Mouse (Mus musculus): Measurements from ENCODE around the gene Vmn1r215. TPM values are rescaled to one million over a fixed set of nuclear protein-coding genes. Genes with fewer than 3 reads are reported as not detected.
"Not testable (repeated sequence)": the region's sequence is repeated elsewhere in the genome, so short reads cannot be mapped to it uniquely, and the experiment has no call there.

The Vmn1r215 gene
- not detected in 2 replicates for polyA plus RNA-seq (2012)

DNA sequence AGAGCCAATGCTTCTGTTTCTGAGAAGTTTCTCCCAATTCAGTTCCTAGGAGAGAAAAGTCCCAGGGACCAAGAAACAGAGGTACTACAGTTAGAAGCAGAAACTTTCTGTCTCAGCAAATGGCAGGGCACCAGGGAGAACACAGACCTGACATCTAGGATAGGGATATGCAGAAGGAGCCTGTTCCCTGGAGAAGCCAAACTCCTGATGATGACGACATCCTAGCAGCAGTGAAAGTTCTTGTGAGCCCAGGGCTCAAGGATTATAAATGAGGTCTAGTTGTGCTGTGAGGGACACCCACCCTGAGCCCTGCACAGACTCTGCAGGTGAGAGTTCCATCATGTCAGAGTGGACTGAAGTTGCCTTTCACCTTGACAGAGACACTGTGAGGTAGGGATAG, at the start of gene Vmn1r215:
Gene Vmn1r215 (plus strand): TSS at position 301 of the 400 bp plus-strand sequence.
- no peak for TF ChIP-seq TAL1 (IDR thresholded peaks at IDR 0.05; ENCODE audit: low read length)
- no peak for TF ChIP-seq GATA1 (IDR thresholded peaks at IDR 0.05; ENCODE audit: low read length)
- Histone ChIP-seq H3K4me3 (replicated peaks) (no peak within 1 kb of the TSS), H3K4me1 (ENCODE audit: control insufficient read depth) (no peaks in the 10 kb centered on the region), H3K27me3 (ENCODE audit: control insufficient read depth) (no peaks in the 10 kb centered on the region), H3K36me3 (ENCODE audit: control insufficient read depth) (no peaks in the 10 kb centered on the region), H3K9me3 (ENCODE audit: control insufficient read depth, low read length) (peaks cover 2% of the 10 kb centered on the region; the same call in 1 of the 2 replicates)

DNA sequence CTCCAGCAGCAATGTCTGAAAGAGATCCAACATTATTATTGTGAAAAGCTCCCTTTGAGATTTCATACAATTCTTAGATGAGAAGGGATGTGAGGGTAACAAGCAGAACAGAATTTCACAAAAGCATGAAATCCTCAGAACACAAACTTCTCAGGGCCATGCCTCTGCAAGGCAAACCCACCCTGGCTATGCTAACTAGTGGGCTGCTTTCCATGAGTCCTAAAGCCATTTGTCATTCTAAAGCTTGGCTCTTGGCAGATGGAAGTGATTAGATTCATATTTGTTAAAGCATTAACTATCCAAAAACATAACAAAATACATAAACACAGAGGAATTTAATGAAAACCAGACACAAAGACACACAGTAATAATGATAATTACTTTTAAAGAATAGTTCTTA, 49.7 kb upstream of the Vmn1r215 start:
- H3K4me3 ChIP-seq (replicated peaks), result no peak overlapping the region
- H3K36me3 ChIP-seq (ENCODE audit: control insufficient read depth), result no peaks in the 10 kb centered on the region
- TF ChIP-seq GATA1 (IDR thresholded peaks at IDR 0.05; ENCODE audit: low read length) (no peak), TAL1 (IDR thresholded peaks at IDR 0.05; ENCODE audit: low read length) (no peak)
- H3K27me3 ChIP-seq (ENCODE audit: control insufficient read depth), result no peaks in the 10 kb centered on the region
- H3K4me1 ChIP-seq (ENCODE audit: control insufficient read depth), result no peaks in the 10 kb centered on the region
- H3K9me3 ChIP-seq (ENCODE audit: control insufficient read depth, low read length), result no peaks in the 10 kb centered on the region

DNA sequence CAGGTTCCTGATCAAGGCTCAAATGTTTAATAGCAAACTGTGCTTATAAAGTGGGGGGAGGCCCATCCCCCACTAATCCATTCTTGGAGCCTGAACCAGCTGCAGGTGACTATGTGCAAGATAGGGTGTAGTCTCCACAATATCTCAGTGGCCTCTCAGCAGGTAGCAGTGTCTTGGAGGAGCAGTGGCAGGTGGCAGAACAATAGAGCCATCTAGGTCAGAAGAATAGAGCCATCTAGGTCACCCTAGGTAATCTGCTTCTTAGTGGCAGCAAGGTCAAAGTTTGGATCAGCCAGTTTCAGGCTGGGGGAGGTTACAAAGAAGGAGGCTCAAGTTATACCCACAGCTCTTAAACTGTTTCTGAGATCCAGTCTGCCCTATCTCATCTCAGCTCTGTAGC, 43.0 kb upstream of the Vmn1r215 start:
- Histone ChIP-seq H3K9me3 (ENCODE audit: control insufficient read depth, low read length) (no peaks in the 10 kb centered on the region), H3K4me3 (replicated peaks) (no peak overlapping the region), H3K4me1 (ENCODE audit: control insufficient read depth) (no peaks in the 10 kb centered on the region), H3K36me3 (ENCODE audit: control insufficient read depth) (no peaks in the 10 kb centered on the region), H3K27me3 (ENCODE audit: control insufficient read depth) (no peaks in the 10 kb centered on the region)
- no peak for TF ChIP-seq TAL1 (IDR thresholded peaks at IDR 0.05; ENCODE audit: low read length)
- TF ChIP-seq GATA1 (IDR thresholded peaks at IDR 0.05; ENCODE audit: low read length), result no peak

DNA sequence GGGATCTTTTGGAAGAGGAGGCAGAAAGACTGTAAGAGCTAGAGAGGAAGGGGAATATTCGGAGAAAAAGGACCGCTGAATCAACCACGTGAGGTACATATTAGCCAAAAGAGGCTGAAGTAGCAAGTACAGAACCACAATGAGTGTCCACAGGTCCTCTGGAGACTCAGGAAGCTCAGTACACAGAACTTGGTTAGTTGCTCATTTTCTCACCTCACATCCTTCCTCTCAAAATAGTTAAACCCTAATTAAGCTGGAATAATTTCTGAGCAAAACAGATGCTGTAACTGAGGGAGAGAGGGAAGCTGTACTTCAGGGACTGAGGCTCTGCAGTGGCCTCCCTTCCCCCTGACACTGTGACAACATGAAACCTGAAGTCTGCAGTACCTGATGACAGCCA, 37.7 kb upstream of the Vmn1r215 start, which contains the start of gene Vmn1r214:
Gene Vmn1r214 (plus strand): TSS at position 301 of the 400 bp plus-strand sequence.
- no peaks in the 10 kb centered on the region for H3K36me3 ChIP-seq (ENCODE audit: control insufficient read depth)
- H3K4me3 ChIP-seq (replicated peaks), result no peak within 1 kb of the TSS
- H3K4me1 ChIP-seq (ENCODE audit: control insufficient read depth), result no peaks in the 10 kb centered on the region
- no peak for TF ChIP-seq GATA1 (IDR thresholded peaks at IDR 0.05; ENCODE audit: low read length)
- TF ChIP-seq TAL1 (IDR thresholded peaks at IDR 0.05; ENCODE audit: low read length), result no peak
- H3K27me3 ChIP-seq (ENCODE audit: control insufficient read depth), result no peaks in the 10 kb centered on the region
- H3K9me3 ChIP-seq (ENCODE audit: control insufficient read depth, low read length), result no peaks in the 10 kb centered on the region

DNA sequence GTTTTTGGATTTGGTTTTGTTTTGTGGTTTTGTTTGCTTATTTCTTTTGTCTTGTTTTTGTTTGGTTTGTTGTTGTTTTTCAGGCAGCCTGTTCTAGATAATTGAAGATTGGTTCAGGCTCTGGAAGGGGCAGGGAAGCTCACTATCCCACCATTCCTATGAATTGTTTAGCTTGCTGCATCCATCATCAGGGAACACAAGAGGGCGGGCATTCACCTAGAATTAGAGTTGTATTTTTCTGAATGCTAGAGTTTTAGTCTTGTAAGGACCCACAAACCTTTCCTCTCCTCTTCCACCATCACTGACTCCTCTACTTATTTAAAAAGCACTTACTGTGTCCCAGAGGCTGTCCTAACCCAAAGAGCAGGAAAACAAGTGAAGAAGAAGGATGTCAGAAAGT, 10.0 kb upstream of the Vmn1r215 start:
- TF ChIP-seq TAL1 (IDR thresholded peaks at IDR 0.05; ENCODE audit: low read length) (no peak), GATA1 (IDR thresholded peaks at IDR 0.05; ENCODE audit: low read length) (no peak)
- Histone ChIP-seq H3K36me3 (ENCODE audit: control insufficient read depth) (no peaks in the 10 kb centered on the region), H3K9me3 (ENCODE audit: control insufficient read depth, low read length) (no peaks in the 10 kb centered on the region), H3K4me3 (replicated peaks) (no peak overlapping the region), H3K4me1 (ENCODE audit: control insufficient read depth) (no peaks in the 10 kb centered on the region), H3K27me3 (ENCODE audit: control insufficient read depth) (no peaks in the 10 kb centered on the region)

DNA sequence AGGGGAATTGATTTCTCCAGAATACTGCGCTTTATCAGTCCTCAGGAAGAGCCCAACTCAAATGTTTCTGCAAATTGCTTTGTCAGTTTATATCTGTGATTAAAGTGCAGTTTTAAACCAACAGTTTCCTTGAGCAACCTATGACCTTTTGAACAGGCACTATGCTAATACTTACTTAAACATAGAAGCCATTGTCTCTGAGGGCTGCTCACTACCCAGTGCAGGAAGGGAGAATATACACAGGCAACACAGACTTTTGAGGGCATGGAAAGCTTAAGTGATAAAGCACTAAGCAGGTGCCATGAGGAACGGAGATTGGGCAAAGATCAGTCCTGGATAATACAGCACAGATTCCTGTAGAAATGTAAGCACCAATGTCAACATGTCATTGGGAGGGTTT, 1.5 kb downstream of the Vmn1r215 start:
- Histone ChIP-seq H3K27me3 (ENCODE audit: control insufficient read depth) (no peaks in the 10 kb centered on the region), H3K36me3 (ENCODE audit: control insufficient read depth) (no peaks in the 10 kb centered on the region), H3K9me3 (ENCODE audit: control insufficient read depth, low read length) (no peaks in the 10 kb centered on the region), H3K4me1 (ENCODE audit: control insufficient read depth) (no peaks in the 10 kb centered on the region), H3K4me3 (replicated peaks) (no peak overlapping the region)
- TF ChIP-seq GATA1 (IDR thresholded peaks at IDR 0.05; ENCODE audit: low read length) (no peak), TAL1 (IDR thresholded peaks at IDR 0.05; ENCODE audit: low read length) (no peak)

DNA sequence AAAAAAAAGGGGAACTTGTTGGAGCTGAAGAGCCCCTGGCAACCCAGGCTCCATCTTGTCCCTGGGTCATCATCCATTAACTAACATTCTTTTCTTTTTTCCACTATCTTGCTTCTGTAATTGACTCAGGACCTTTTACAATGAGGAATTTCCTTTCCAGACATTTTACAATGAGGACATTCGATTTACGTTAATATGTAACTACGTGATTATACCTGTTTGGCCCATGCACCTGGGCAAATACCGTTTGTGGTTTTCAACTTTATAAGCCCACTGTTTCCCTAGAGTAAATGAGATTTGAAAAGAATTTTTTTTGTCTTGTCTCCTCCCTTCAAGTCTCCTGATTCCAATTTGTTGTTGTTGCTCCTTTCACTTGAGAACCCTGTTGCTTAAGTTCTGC, 26.6 kb downstream of the Vmn1r215 start:
- no peaks in the 10 kb centered on the region for H3K4me1 ChIP-seq (ENCODE audit: control insufficient read depth)
- no peaks in the 10 kb centered on the region for H3K27me3 ChIP-seq (ENCODE audit: control insufficient read depth)
- no peaks in the 10 kb centered on the region for H3K36me3 ChIP-seq (ENCODE audit: control insufficient read depth)
- H3K9me3 ChIP-seq (ENCODE audit: control insufficient read depth, low read length), result no peaks in the 10 kb centered on the region
- H3K4me3 ChIP-seq (replicated peaks), result no peak overlapping the region
- TF ChIP-seq TAL1 (IDR thresholded peaks at IDR 0.05; ENCODE audit: low read length) (no peak), GATA1 (IDR thresholded peaks at IDR 0.05; ENCODE audit: low read length) (no peak)

DNA sequence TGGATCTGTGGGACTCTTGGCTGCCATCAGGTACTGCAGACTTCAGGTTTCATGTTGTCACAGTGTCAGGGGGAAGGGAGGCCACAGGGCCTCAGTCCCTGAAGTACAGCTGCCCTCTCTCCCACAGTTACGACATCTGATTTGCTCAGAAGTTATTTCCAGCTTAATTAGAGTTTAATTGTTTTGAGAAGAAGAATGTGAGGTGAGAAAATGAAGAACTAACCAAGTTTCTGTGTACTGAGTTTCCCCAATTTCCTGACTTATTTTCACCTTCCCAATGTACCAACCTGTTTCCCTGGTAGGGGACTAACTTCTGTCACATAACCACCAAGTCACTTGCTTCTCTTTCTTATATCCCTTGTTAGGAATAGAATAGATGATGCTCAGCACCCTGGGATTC, 50.3 kb downstream of the Vmn1r215 start, which contains the start of gene Vmn1r217:
Gene Vmn1r217 (minus strand): TSS at position 101 of the 400 bp plus-strand sequence.
- H3K4me3 ChIP-seq (replicated peaks); H3K4me1 ChIP-seq (ENCODE audit: control insufficient read depth); H3K27me3 ChIP-seq (ENCODE audit: control insufficient read depth); H3K9me3 ChIP-seq (ENCODE audit: control insufficient read depth, low read length); H3K36me3 ChIP-seq (ENCODE audit: control insufficient read depth): not testable (repeated sequence)

DNA sequence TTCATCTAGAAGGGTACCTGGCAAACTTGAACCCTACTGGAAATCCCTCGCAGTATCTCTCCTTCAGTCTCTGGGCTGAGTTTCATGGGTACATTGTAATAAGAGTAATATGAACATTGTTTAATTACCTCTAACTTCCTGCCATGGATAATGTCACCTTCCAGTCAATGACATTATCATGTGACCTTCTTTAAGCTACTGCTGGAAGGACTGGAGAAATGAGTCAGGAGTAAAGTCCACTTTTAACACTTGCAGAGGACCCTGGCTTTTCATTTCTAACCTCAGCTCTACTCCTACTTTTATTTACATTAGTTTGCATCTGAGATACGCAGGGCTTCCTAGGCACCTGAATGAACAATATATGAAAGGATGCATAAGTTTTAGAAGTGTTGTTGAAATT, 52.8 kb downstream of the Vmn1r215 start:
- Histone ChIP-seq H3K4me1 (ENCODE audit: control insufficient read depth) (no peaks in the 10 kb centered on the region), H3K27me3 (ENCODE audit: control insufficient read depth) (no peaks in the 10 kb centered on the region), H3K36me3 (ENCODE audit: control insufficient read depth) (no peaks in the 10 kb centered on the region), H3K4me3 (replicated peaks) (no peak overlapping the region), H3K9me3 (ENCODE audit: control insufficient read depth, low read length) (no peaks in the 10 kb centered on the region)
- TF ChIP-seq GATA1 (IDR thresholded peaks at IDR 0.05; ENCODE audit: low read length) (no peak), TAL1 (IDR thresholded peaks at IDR 0.05; ENCODE audit: low read length) (no peak)

Other genes with a start within 250 kb of the Vmn1r215 start
- not detected in 2 replicates for gene Vmn1r210, start 236.7 kb upstream of the Vmn1r215 start, polyA plus RNA-seq (2012)
- 0.01 TPM in 1 of 2 replicates, not detected in the other for gene Vmn1r211, start 210.5 kb upstream of the Vmn1r215 start, polyA plus RNA-seq (2012)
- not detected in 2 replicates for gene Vmn1r212, start 183.8 kb upstream of the Vmn1r215 start, polyA plus RNA-seq (2012)
- not detected in 2 replicates for gene Vmn1r213, start 60.4 kb upstream of the Vmn1r215 start, polyA plus RNA-seq (2012)
- gene Vmn1r214, start 37.6 kb upstream of the Vmn1r215 start, polyA plus RNA-seq (2012), result not detected in 2 replicates
- not detected in 2 replicates for gene Vmn1r217, start 50.2 kb downstream of the Vmn1r215 start, polyA plus RNA-seq (2012)
- not detected in 2 replicates for gene Vmn1r218, start 65.1 kb downstream of the Vmn1r215 start, polyA plus RNA-seq (2012)
- gene Vmn1r219, start 91.3 kb downstream of the Vmn1r215 start, polyA plus RNA-seq (2012), result not detected in 2 replicates
- gene Vmn1r220, start 120.0 kb downstream of the Vmn1r215 start, polyA plus RNA-seq (2012), result not detected in 2 replicates
- gene Vmn1r221, start 146.1 kb downstream of the Vmn1r215 start, polyA plus RNA-seq (2012), result not detected in 2 replicates
- not detected in 2 replicates for gene Vmn1r222, start 167.9 kb downstream of the Vmn1r215 start, polyA plus RNA-seq (2012)
- gene Vmn1r223, start 179.1 kb downstream of the Vmn1r215 start, polyA plus RNA-seq (2012), result not detected in 2 replicates